Mouse (Mus musculus) thymus, adult 2 months (tissue): ENCODE results near the gene Homer2. TPM values are rescaled to one million over a fixed set of nuclear protein-coding genes. Genes with fewer than 3 reads are reported as not detected.

Experiments used
- DNase-seq: peaks from one replicate; pipeline ENCODE4 v3.0.0; 2021
- H3K27ac ChIP-seq: fragments of 200-500 bp; 2 replicates; pipeline ENCODE4 v1.5.1; 2012; ENCODE audit warnings: low read length, control low read depth; ENCODE audit not compliant: control insufficient read depth, insufficient read depth
- H3K27me3 ChIP-seq: fragments of 200-500 bp; 2 replicates; pipeline ENCODE4 v1.6.1; 2012; ENCODE audit warnings: mild to moderate bottlenecking, low read length, moderate library complexity, mixed read lengths; ENCODE audit not compliant: control insufficient read depth, insufficient read depth
- H3K36me3 ChIP-seq: fragments of 200-500 bp; 2 replicates; pipeline ENCODE4 v1.6.1; 2012; ENCODE audit warnings: mild to moderate bottlenecking, low read length, moderate library complexity; ENCODE audit not compliant: control insufficient read depth, insufficient read depth
- H3K4me1 ChIP-seq: fragments of 200-500 bp; replicated peaks from 2 replicates; pipeline ENCODE4 v1.6.1; 2012; ENCODE audit warnings: low read length; ENCODE audit not compliant: control insufficient read depth, insufficient read depth
- H3K4me3 ChIP-seq: fragments of 200-500 bp; 2 replicates; pipeline ENCODE4 v1.5.1; 2012; ENCODE audit warnings: mild to moderate bottlenecking, low read length, control low read depth, moderate library complexity; ENCODE audit not compliant: control insufficient read depth, insufficient read depth
- CTCF ChIP-seq: fragments of 200-500 bp; IDR thresholded peaks from 2 replicates; pipeline ENCODE4 v1.5.1; 2012; ENCODE audit warnings: mild to moderate bottlenecking, control low read depth, low read length, moderate library complexity, borderline replicate concordance; ENCODE audit not compliant: control insufficient read depth, poor library complexity, insufficient read depth; ENCODE audit errors: extremely low read depth
- POLR2A ChIP-seq: fragments of 200-500 bp; IDR thresholded peaks from 2 replicates; pipeline ENCODE4 v1.6.1; 2012; ENCODE audit warnings: mild to moderate bottlenecking, low read length, control low read depth, moderate library complexity; ENCODE audit not compliant: control insufficient read depth, poor library complexity, insufficient read depth; ENCODE audit errors: extremely low read depth
- WGBS: fragments of 180-500 bp; shearing (Covaris S2); methylation state at CpG from one replicate; pipeline ENCODE4 v1.1.7; 2018; 5-methylcytosine and 5-hydroxymethylcytosine counted together
- polyA plus RNA-seq: library from polyadenylated mRNA; depleted of rRNA; stranded (reverse); fragments of >200 nt; gene quantifications from 2 replicates; pipeline ENCODE4 v1.2.3, GENCODE M21; 2012

Gene Homer2
- polyA plus RNA-seq, 1 experiment, result 2.4 TPM

GRCm38 (mm10) chr7:81604991-81605390 lies 102.3 kb downstream of the Homer2 start:
- Histone ChIP-seq H3K27me3 (no peaks in the 10 kb centered on the region; the same call in 1 of the 2 replicates), H3K27ac (no peak overlapping the region), H3K36me3 (no peaks in the 10 kb centered on the region), H3K4me1 (no peaks in the 10 kb centered on the region), H3K4me3 (no peak overlapping the region)
- WGBS, result 83% methylated on average over 5 of the region's 5 CpGs
- no peak for DNase-seq
- no peak for TF ChIP-seq POLR2A

DNA sequence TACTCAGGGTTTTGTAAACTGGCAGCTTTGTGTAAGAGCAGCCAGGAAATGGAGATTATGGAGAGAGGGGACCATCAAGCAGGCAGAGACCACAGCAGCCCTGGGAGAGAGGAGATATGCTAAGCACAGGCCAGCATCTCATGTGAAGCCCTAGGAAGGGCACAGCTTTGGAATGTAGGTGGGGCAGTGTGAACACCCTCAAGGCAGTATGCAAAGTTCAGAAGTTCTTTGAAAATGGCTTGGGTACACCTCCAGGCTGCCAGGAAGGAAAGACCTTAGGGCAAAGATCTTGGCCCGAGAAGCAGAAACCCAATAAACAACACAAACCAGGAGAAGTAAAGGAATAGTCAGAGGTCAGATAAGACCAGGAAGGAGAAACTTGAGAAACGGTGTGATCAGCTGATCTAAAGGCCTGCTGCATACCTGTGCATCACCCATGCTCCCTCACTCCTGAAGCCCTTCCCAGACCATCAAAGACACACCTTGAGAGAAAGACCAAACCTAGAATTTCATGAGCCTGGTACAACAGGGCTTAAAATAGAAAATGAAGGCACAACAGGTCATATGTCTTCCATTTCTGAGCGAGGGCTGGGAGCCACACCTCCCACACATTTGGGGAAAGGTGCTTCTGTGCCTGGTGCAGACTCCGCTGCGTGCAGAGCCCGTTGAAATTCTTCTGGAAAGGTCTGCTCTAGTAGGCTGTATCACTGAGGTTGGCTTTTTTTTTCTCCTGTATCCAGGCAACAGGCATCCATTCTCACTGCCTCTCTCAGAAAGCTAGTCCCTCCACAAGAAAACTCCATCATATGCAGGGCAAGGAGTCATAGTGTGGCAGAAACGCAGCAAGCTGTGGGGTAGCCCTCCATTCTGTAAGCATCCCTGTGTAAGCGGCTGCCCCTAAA lies 107.7 kb downstream of the Homer2 start:
- Histone ChIP-seq H3K4me3 (no peak overlapping the region), H3K36me3 (peaks cover 16% of the 10 kb centered on the region), H3K27ac (no peak overlapping the region), H3K4me1 (no peaks in the 10 kb centered on the region), H3K27me3 (no peaks in the 10 kb centered on the region)
- no peak for TF ChIP-seq POLR2A
- no peak for TF ChIP-seq CTCF
- DNase-seq, result no peak
- 89% methylated on average over 8 of the region's 8 CpGs for WGBS

DNA sequence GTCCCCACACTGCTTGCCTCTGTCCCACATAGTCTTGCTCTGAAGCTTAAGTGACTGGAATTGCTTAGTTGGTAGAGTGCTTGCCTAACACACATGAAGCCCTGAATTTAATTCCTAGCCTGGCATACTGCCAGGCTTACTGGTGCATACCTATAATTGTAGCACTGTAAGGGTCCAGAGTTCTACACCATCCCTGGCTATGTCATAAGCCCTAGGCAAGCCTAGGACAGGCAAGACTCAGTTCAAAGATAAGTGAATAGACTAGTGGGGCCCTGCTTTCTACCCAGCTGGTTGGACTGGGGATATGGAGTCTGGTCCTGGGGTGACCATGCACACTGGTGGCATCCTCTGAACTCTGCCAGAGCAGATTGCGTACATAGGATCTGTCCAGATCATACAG lies 109.7 kb downstream of the Homer2 start:
- TF ChIP-seq CTCF (no peak), POLR2A (no peak)
- DNase-seq, result no peak
- Histone ChIP-seq H3K36me3 (peaks cover 35% of the 10 kb centered on the region), H3K4me1 (no peaks in the 10 kb centered on the region), H3K27ac (no peak overlapping the region), H3K27me3 (no peaks in the 10 kb centered on the region), H3K4me3 (no peak overlapping the region)
- 100% methylated on average over 1 of the region's 1 CpGs for WGBS

DNA sequence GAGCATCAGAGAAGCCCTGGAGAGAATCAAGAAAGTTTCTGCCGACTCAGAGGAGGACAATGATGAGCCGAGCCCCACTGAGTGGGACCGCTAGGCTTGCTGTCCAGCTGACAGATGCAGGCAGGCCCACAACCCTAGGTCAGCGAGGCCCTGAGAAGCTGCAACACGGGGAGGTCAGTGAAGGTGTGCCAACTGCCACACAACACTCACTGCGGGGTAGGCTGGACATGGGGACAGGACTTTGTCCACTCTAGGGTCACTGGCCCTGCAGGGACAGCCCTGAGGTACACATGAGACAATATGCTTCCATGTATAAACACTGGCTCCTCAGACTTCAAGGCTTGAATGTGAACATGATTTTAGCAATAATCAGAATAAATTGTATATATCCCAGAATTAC lies 111.2 kb downstream of the Homer2 start:
- Histone ChIP-seq H3K4me3 (no peak overlapping the region), H3K36me3 (peaks cover 51% of the 10 kb centered on the region), H3K4me1 (no peaks in the 10 kb centered on the region), H3K27ac (no peak overlapping the region), H3K27me3 (no peaks in the 10 kb centered on the region)
- TF ChIP-seq POLR2A (no peak), CTCF (no peak)
- 96% methylated on average over 6 of the region's 6 CpGs for WGBS
- DNase-seq, result no peak

GRCm38 (mm10) chr7:81595056-81595455 lies 112.3 kb downstream of the Homer2 start:
- Histone ChIP-seq H3K27me3 (no peaks in the 10 kb centered on the region), H3K36me3 (peaks cover 58% of the 10 kb centered on the region), H3K4me3 (no peak overlapping the region), H3K4me1 (no peaks in the 10 kb centered on the region), H3K27ac (no peak overlapping the region)
- 96% methylated on average over 5 of the region's 5 CpGs for WGBS
- DNase-seq, result no peak
- TF ChIP-seq POLR2A (no peak), CTCF (no peak)

DNA sequence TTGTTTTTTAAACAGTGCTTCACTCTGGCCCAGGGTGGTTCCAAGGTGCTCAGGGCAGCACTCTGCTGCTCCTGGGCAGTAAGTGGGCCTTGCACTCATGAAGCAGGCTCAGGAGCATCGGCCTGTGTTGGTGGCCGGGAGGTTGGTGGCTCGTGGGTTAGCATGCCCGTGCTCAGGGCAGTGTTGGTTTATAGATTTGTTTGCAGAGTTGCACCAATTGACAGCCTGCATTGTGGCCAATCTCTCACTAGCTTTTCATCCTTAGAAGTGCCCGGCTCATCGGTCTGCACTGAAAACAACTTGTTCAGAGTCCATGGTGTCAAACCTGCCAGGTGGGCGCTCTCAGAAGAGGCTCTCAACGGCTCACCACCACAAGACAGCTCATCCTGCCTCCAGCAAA lies 113.9 kb downstream of the Homer2 start:
- Histone ChIP-seq H3K27me3 (no peaks in the 10 kb centered on the region), H3K27ac (no peak overlapping the region), H3K4me3 (no peak overlapping the region), H3K36me3 (peaks cover 60% of the 10 kb centered on the region), H3K4me1 (no peaks in the 10 kb centered on the region)
- TF ChIP-seq CTCF (no peak), POLR2A (no peak)
- DNase-seq, result no peak
- 94% methylated on average over 8 of the region's 8 CpGs for WGBS

- no peak overlapping the region for H3K27ac ChIP-seq
- DNase-seq, result no peak
- no peaks in the 10 kb centered on the region for H3K4me1 ChIP-seq
- TF ChIP-seq CTCF (no peak), POLR2A (no peak)
- no peaks in the 10 kb centered on the region for H3K27me3 ChIP-seq
- peaks cover 63% of the 10 kb centered on the region for H3K36me3 ChIP-seq
- no peak overlapping the region for H3K4me3 ChIP-seq
- 97% methylated on average over 9 of the region's 9 CpGs for WGBS
These were observed 114.6 kb downstream of the Homer2 start for GRCm38 (mm10) chr7:81592686-81593085.
